Mouse (Mus musculus) heart, postnatal 0 days (tissue): ENCODE results near the gene Drg2.

Source experiments
- CTCF ChIP-seq: IDR thresholded peaks from 2 replicates; pipeline ENCODE4 v1.5.1; 2016; ENCODE audit warnings: antibody characterized with exemption, control low read depth, low read depth
- EP300 ChIP-seq: IDR thresholded peaks from 2 replicates; pipeline ENCODE4 v1.6.1; 2016; ENCODE audit warnings: antibody characterized with exemption, low read depth

GRCm38 (mm10) chr11:60511893-60512292 is 57.5 kb downstream of the Drg2 start:
- TF ChIP-seq CTCF (no peak), EP300 (no peak)
